8 mouse cellular contexts compared by ENCODE assay signal in genomic region chr15:82898740-82899675, GRCm38 (mm10).
DNase-seq lines count a peak whose midpoint lies in the region; ATAC-seq and TF ChIP-seq lines count a peak whose summit lies in the region.

No protein-coding gene starts in this region.

- peak overlapping the region; percentile 91 for H3K9ac ChIP-seq in heart, embryonic 14.5 days (ENCODE audit: low read length)
- H3K9ac ChIP-seq in kidney, postnatal 0 days (ENCODE audit: low read depth, low read length) = peak overlapping the region; percentile 90

- peak overlapping the region; percentile 68 to 83 for H3K27ac ChIP-seq in heart, embryonic 14.5 days (replicated peaks in 1 of 2; ENCODE audit: control insufficient read depth in 1 of 2, insufficient read depth in 1 of 2, low read depth in 2 of 2, low read length in 2 of 2)
- peak overlapping the region; percentile 95 for H3K27ac ChIP-seq in kidney, postnatal 0 days
- H3K27ac ChIP-seq in macrophage = no peak overlapping the region
- H3K27ac ChIP-seq in spleen, adult 2 months (ENCODE audit: insufficient read depth, low read length) = peak overlapping the region; percentile 93

- H3K79me2 ChIP-seq in macrophage (ENCODE audit: inconsistent target) = peaks cover 48% of the 10 kb centered on the region

- H3K9me3 ChIP-seq in heart, embryonic 14.5 days (ENCODE audit: control insufficient read depth, low read length) = no peaks in the 10 kb centered on the region
- no peaks in the 10 kb centered on the region for H3K9me3 ChIP-seq in kidney, postnatal 0 days (replicated peaks; ENCODE audit: low read length)

- ATAC-seq in heart, embryonic 14.5 days (ENCODE audit: insufficient number of reproducible peaks, insufficient read depth, low FRiP score, low read depth) = peak; percentile 31
- ATAC-seq in kidney, postnatal 0 days (replicated peaks; ENCODE audit: low FRiP score, low read depth) = peak; percentile 74

- H3K36me3 ChIP-seq in heart, embryonic 14.5 days (ENCODE audit: control insufficient read depth, insufficient read depth, low read length) = no peaks in the 10 kb centered on the region
- no peaks in the 10 kb centered on the region for H3K36me3 ChIP-seq in kidney, postnatal 0 days (ENCODE audit: insufficient read depth, low read length)
- H3K36me3 ChIP-seq in macrophage (ENCODE audit: inconsistent target) = no peaks in the 10 kb centered on the region
- no peaks in the 10 kb centered on the region for H3K36me3 ChIP-seq in spleen, adult 2 months (ENCODE audit: control insufficient read depth, insufficient read depth, low read length)

- peak; percentile 77 to 79 for DNase-seq in B cell, adult 2 months
- DNase-seq in NIH3T3 (ENCODE audit: low read depth) = peak; percentile 59
- DNase-seq in embryo, embryonic 11 days = peak; percentile 65
- peak; percentile 40 for DNase-seq in kidney, postnatal 0 days (ENCODE audit: low spot score)
- peak in 1 of 2 experiments; percentile 77 for DNase-seq in spleen, adult 2 months (ENCODE audit: low read depth in 1 of 2, low spot score in 2 of 2)
- no peak for DNase-seq in layer of hippocampus, postnatal 36 days

- TF ChIP-seq CTCF in kidney, postnatal 0 days (IDR thresholded peaks at IDR 0.05; ENCODE audit: low read depth) = no peak
- TF ChIP-seq CTCF in spleen, adult 2 months (IDR thresholded peaks at IDR 0.05; ENCODE audit: extremely low read depth, insufficient read depth, insufficient read length, insufficient replicate concordance) = no peak

- H3K4me3 ChIP-seq in heart, embryonic 14.5 days (ENCODE audit: control insufficient read depth in 1 of 2, insufficient read depth in 1 of 2, low read depth in 1 of 2, low read length in 2 of 2) = peak overlapping the region; percentile 66 to 92
- H3K4me3 ChIP-seq in kidney, postnatal 0 days (replicated peaks; ENCODE audit: low read depth, low read length) = peak overlapping the region; percentile 67
- peak overlapping the region; percentile 39 for H3K4me3 ChIP-seq in macrophage (ENCODE audit: inconsistent target)
- peak overlapping the region; percentile 87 for H3K4me3 ChIP-seq in spleen, adult 2 months (ENCODE audit: extremely low read depth, insufficient read depth, insufficient read length)

- H3K4me1 ChIP-seq in heart, embryonic 14.5 days (ENCODE audit: control insufficient read depth in 2 of 2, insufficient read depth in 2 of 2, low read length in 2 of 2) = peaks cover 16 to 42% of the 10 kb centered on the region in 2 experiments
- H3K4me1 ChIP-seq in kidney, postnatal 0 days (replicated peaks; ENCODE audit: insufficient read depth, low read length) = peaks cover 17% of the 10 kb centered on the region; the same call in 1 of the 2 replicates
- peaks cover 7% of the 10 kb centered on the region for H3K4me1 ChIP-seq in spleen, adult 2 months (ENCODE audit: control insufficient read depth, insufficient read depth, insufficient read length)

- H3K27me3 ChIP-seq in heart, embryonic 14.5 days (ENCODE audit: control insufficient read depth, insufficient read depth, low read length) = no peaks in the 10 kb centered on the region
- no peaks in the 10 kb centered on the region for H3K27me3 ChIP-seq in kidney, postnatal 0 days (ENCODE audit: insufficient read depth, low read length)
- H3K27me3 ChIP-seq in spleen, adult 2 months (ENCODE audit: control insufficient read depth, insufficient read depth, low read length) = no peaks in the 10 kb centered on the region

- WGBS in heart, embryonic 14.5 days = under 1% methylated on average over 83 of the region's 98 CpGs
- under 1% methylated on average over 93 of the region's 98 CpGs for WGBS in kidney, postnatal 0 days
- WGBS in macrophage (ENCODE audit: missing documents) = under 1% methylated on average over 74 of the region's 98 CpGs
- 1% methylated on average over 74 of the region's 98 CpGs for WGBS in spleen, adult 2 months

- H3K4me2 ChIP-seq in heart, embryonic 14.5 days (ENCODE audit: low read length) = peak overlapping the region; percentile 93
- H3K4me2 ChIP-seq in kidney, postnatal 0 days (ENCODE audit: low read length) = peak overlapping the region; percentile 98

- no peak; the same call in 1 of the 2 replicates for TF ChIP-seq POLR2A in spleen, adult 2 months (IDR thresholded peaks at IDR 0.05; ENCODE audit: low read depth, low read length)

Comparison
In these comparisons a context has a peak if more than half of its experiments do, and no peak if none do; other contexts are left out.
1. DNase-seq: peak in B cell, adult 2 months (2 of 2), NIH3T3 (single experiment), embryo, embryonic 11 days (single experiment) and kidney, postnatal 0 days (single experiment); none in layer of hippocampus, postnatal 36 days (0 of 2).
2. Peak in every context shown above with its lines, with median percentiles within 50 percentile points of each other: H3K4me3 ChIP-seq.